Mouse (Mus musculus) forebrain, embryonic 10.5 days (tissue): ENCODE data around the gene Haus7. TPM values are rescaled to one million over a fixed set of nuclear protein-coding genes. Genes with fewer than 3 reads are reported as not detected.

Experiments used
- polyA plus RNA-seq: library from polyadenylated mRNA; unstranded; fragments of >200 nt; fragmentation: Nextera tagmentation; extraction: Ambion mirVana; gene quantifications from 2 replicates; pipeline ENCODE4 v1.2.1, GENCODE M21; 2016

The Haus7 gene
- polyA plus RNA-seq, 1 experiment from 2014 or later = 88.7 TPM

Other genes with a start within 250 kb of the Haus7 start
- 0.37 and 0.52 TPM in 2 replicates for gene Xlr4b, start 244.7 kb downstream of the Haus7 start, polyA plus RNA-seq
- gene F8a, start 230.8 kb downstream of the Haus7 start, polyA plus RNA-seq = 10.9 TPM in 2 replicates
- gene Xlr4c, start 215.9 kb downstream of the Haus7 start, polyA plus RNA-seq = not detected in 2 replicates
- gene Xlr3c, start 193.7 kb downstream of the Haus7 start, polyA plus RNA-seq = not detected in 2 replicates
- gene Xlr5a, start 166.1 kb downstream of the Haus7 start, polyA plus RNA-seq = not detected in 2 replicates
- not detected in 2 replicates for gene Xlr5c, start 166.1 kb downstream of the Haus7 start, polyA plus RNA-seq
- gene Gm45015, start 122.2 kb downstream of the Haus7 start, polyA plus RNA-seq = not detected in 2 replicates
- 16.7 and 17.7 TPM in 2 replicates for gene Zfp275, start 116.4 kb downstream of the Haus7 start, polyA plus RNA-seq
- not detected in 2 replicates for gene Gm18336, start 60.3 kb downstream of the Haus7 start, polyA plus RNA-seq
- gene Zfp92, start 47.9 kb downstream of the Haus7 start, polyA plus RNA-seq = 0.17 and 0.19 TPM in 2 replicates
- gene Trex2, start 23.7 kb downstream of the Haus7 start, polyA plus RNA-seq = not detected in 2 replicates
- gene Bgn, start 24.6 kb upstream of the Haus7 start, polyA plus RNA-seq = 10.3 and 12.3 TPM in 2 replicates
- gene Atp2b3, start 44.0 kb upstream of the Haus7 start, polyA plus RNA-seq = 0.06 and 0.10 TPM in 2 replicates
- 38.3 and 40.8 TPM in 2 replicates for gene Dusp9, start 180.4 kb upstream of the Haus7 start, polyA plus RNA-seq
- 6.6 and 8.9 TPM in 2 replicates for gene Pnck, start 201.1 kb upstream of the Haus7 start, polyA plus RNA-seq
- 4.6 and 5.2 TPM in 2 replicates for gene Slc6a8, start 214.1 kb upstream of the Haus7 start, polyA plus RNA-seq